Mouse (Mus musculus) CH12.LX (cell line): ENCODE results near the gene Slc25a12. TPM values are rescaled to one million over a fixed set of nuclear protein-coding genes. Genes with fewer than 3 reads are reported as not detected.
A peak's percentile ranks its signal among the peaks of the same experiment; 100 is the strongest.

Source experiments
- DNase-seq: peaks from one replicate; pipeline ENCODE4 v3.0.0-alpha.2; 2013; ENCODE audit errors: extremely low read depth
- H3K27ac ChIP-seq: 2 replicates; pipeline ENCODE4 v1.5.1; 2012; ENCODE audit warnings: low read depth, mild to moderate bottlenecking, control low read depth, moderate library complexity; ENCODE audit not compliant: insufficient read depth
- H3K27me3 ChIP-seq: replicated peaks from 2 replicates; pipeline ENCODE3; 2012; ENCODE audit warnings: inconsistent platforms
- H3K36me3 ChIP-seq, 2 experiments: replicated peaks in 1 of 2; 2 replicates each; pipeline versions ENCODE3 to v1.6.1; 2012; ENCODE audit warnings: inconsistent platforms in 1 of 2, low read length in 1 of 2, mild to moderate bottlenecking in 1 of 2, mixed read lengths in 1 of 2, moderate library complexity in 1 of 2; ENCODE audit not compliant: control insufficient read depth in 1 of 2, insufficient read depth in 1 of 2
- H3K4me1 ChIP-seq, 2 experiments: 2 replicates each; pipeline ENCODE4 v1.6.1; 2012; ENCODE audit warnings: inconsistent platforms in 1 of 2, moderate library complexity in 1 of 2; ENCODE audit not compliant: insufficient read depth in 2 of 2, control insufficient read depth in 1 of 2
- H3K4me2 ChIP-seq: 2 replicates; pipeline ENCODE4 v1.6.1; 2012; ENCODE audit warnings: low read depth, mild to moderate bottlenecking, control low read depth; ENCODE audit not compliant: poor library complexity, insufficient read depth, severe bottlenecking
- H3K4me3 ChIP-seq, 3 experiments: fragments of 150-350 bp in 1 of 3; sonication (generic) in 1 of 3; replicated peaks in 1 of 3; 2 replicates each; pipeline versions ENCODE3 to v1.5.1; 2011 to 2012; ENCODE audit warnings: low read depth in 2 of 3, low read length in 2 of 3, mild to moderate bottlenecking in 2 of 3, moderate library complexity in 2 of 3, control low read depth in 1 of 3, improper control_type of control experiment in 1 of 3, inconsistent platforms in 1 of 3, mixed read lengths in 1 of 3; ENCODE audit not compliant: poor library complexity in 1 of 3
- H3K79me2 ChIP-seq: replicated peaks from 2 replicates; pipeline ENCODE4 v1.6.1; 2012; ENCODE audit warnings: mild to moderate bottlenecking, moderate library complexity; ENCODE audit not compliant: control insufficient read depth, poor library complexity, insufficient read depth, severe bottlenecking; ENCODE audit errors: extremely low read depth
- H3K9ac ChIP-seq: 2 replicates; pipeline ENCODE4 v1.6.1; 2012; ENCODE audit warnings: low read depth, mild to moderate bottlenecking, control low read depth, moderate library complexity; ENCODE audit not compliant: insufficient read depth
- H3K9me3 ChIP-seq: replicated peaks from 2 replicates; pipeline ENCODE3; 2012; ENCODE audit warnings: low read length, inconsistent platforms, mixed read lengths
- CHD1 ChIP-seq: IDR thresholded peaks from 2 replicates; pipeline ENCODE4 v1.6.1; 2012; ENCODE audit warnings: low read depth, low read length, improper control_type of control experiment, inconsistent platforms
- CHD2 ChIP-seq: IDR thresholded peaks from 2 replicates; pipeline ENCODE4 v1.6.1; 2011; ENCODE audit warnings: low read length, improper control_type of control experiment
- E2F4 ChIP-seq: IDR thresholded peaks from 2 replicates; pipeline ENCODE4 v1.6.1; 2011; ENCODE audit warnings: low read depth, low read length, improper control_type of control experiment; ENCODE audit not compliant: insufficient replicate concordance
- ELF1 ChIP-seq: IDR thresholded peaks from 2 replicates; pipeline ENCODE4 v1.6.1; 2014; ENCODE audit warnings: low read depth, mild to moderate bottlenecking, inconsistent platforms, low read length, improper control_type of control experiment
- GABPA ChIP-seq: IDR thresholded peaks from 2 replicates; pipeline ENCODE4 v1.6.1; 2012; ENCODE audit warnings: low read depth, low read length, improper control_type of control experiment, inconsistent platforms; ENCODE audit not compliant: insufficient replicate concordance
- IRF4 ChIP-seq: IDR thresholded peaks from 2 replicates; pipeline ENCODE4 v1.6.1; 2014; ENCODE audit warnings: low read depth, mild to moderate bottlenecking, inconsistent platforms, low read length, improper control_type of control experiment
- JUN ChIP-seq: IDR thresholded peaks from 2 replicates; pipeline ENCODE4 v1.6.1; 2011; ENCODE audit warnings: low read depth, mild to moderate bottlenecking, low read length, improper control_type of control experiment, moderate library complexity; ENCODE audit not compliant: insufficient read depth
- JUND ChIP-seq: conservative IDR thresholded peaks from 2 replicates; pipeline ENCODE4 v1.6.1; 2011; ENCODE audit warnings: low read depth, low read length, improper control_type of control experiment
- MAFK ChIP-seq: IDR thresholded peaks from 2 replicates; pipeline ENCODE4 v1.6.1; 2011; ENCODE audit warnings: low read length, improper control_type of control experiment; ENCODE audit not compliant: insufficient replicate concordance
- MAZ ChIP-seq: IDR thresholded peaks from 2 replicates; pipeline ENCODE4 v1.6.1; 2012; ENCODE audit warnings: low read depth, mild to moderate bottlenecking, inconsistent platforms, low read length, improper control_type of control experiment, moderate library complexity
- MYC ChIP-seq: IDR thresholded peaks from 2 replicates; pipeline ENCODE4 v1.6.1; 2011; ENCODE audit warnings: low read depth, mild to moderate bottlenecking, improper control_type of control experiment, low read length
- NELFE ChIP-seq: IDR thresholded peaks from 2 replicates; pipeline ENCODE4 v1.6.1; 2011; ENCODE audit warnings: low read depth, low read length, improper control_type of control experiment
- NRF1 ChIP-seq: IDR thresholded peaks from 2 replicates; pipeline ENCODE4 v1.6.1; 2014; ENCODE audit warnings: low read depth, mild to moderate bottlenecking, inconsistent platforms, low read length, improper control_type of control experiment, moderate library complexity
- POLR2AphosphoS2 ChIP-seq: IDR thresholded peaks from 2 replicates; pipeline ENCODE4 v1.6.1; 2011; ENCODE audit warnings: low read depth, low read length, improper control_type of control experiment
- RCOR1 ChIP-seq: conservative IDR thresholded peaks from 2 replicates; pipeline ENCODE4 v1.6.1; 2012; ENCODE audit warnings: low read depth, mild to moderate bottlenecking, inconsistent platforms, low read length, improper control_type of control experiment
- SMC3 ChIP-seq: IDR thresholded peaks from 2 replicates; pipeline ENCODE4 v1.6.1; 2011; ENCODE audit warnings: low read depth, low read length, improper control_type of control experiment
- TCF12 ChIP-seq: IDR thresholded peaks from 2 replicates; pipeline ENCODE4 v1.6.1; 2014; ENCODE audit warnings: low read depth, mild to moderate bottlenecking, inconsistent platforms, low read length, improper control_type of control experiment
- USF1 ChIP-seq: IDR thresholded peaks from 2 replicates; pipeline ENCODE4 v1.6.1; 2014; ENCODE audit warnings: low read depth, mild to moderate bottlenecking, inconsistent platforms, low read length, improper control_type of control experiment
- USF2 ChIP-seq: conservative IDR thresholded peaks from 2 replicates; pipeline ENCODE4 v1.6.1; 2011; ENCODE audit warnings: low read depth, low read length, improper control_type of control experiment
- ZKSCAN1 ChIP-seq: IDR thresholded peaks from 2 replicates; pipeline ENCODE4 v1.6.1; 2012; ENCODE audit warnings: low read depth, inconsistent platforms, low read length, improper control_type of control experiment, borderline replicate concordance
- ZMIZ1 ChIP-seq: IDR thresholded peaks from 2 replicates; pipeline ENCODE4 v1.6.1; 2012; ENCODE audit warnings: low read depth, mild to moderate bottlenecking, inconsistent platforms, low read length, improper control_type of control experiment
- ZNF384 ChIP-seq: IDR thresholded peaks from 2 replicates; pipeline ENCODE4 v1.6.1; 2012; ENCODE audit warnings: low read depth, low read length, improper control_type of control experiment, inconsistent platforms
- dilution Hi-C: fragments of 300-500 bp; cut with MboI; formaldehyde crosslinking; loops from 2 replicates; pipeline ENCODE4 v1.14.3; 2020; ENCODE audit warnings: low sequenced_read_pairs; ENCODE audit not compliant: extremely low pct_unique_long_range_greater_than_20kb, extremely low pct_ligation_motif_present
- in situ Hi-C: fragments of 300-500 bp; cut with MboI; formaldehyde crosslinking; loops from 3 replicates; pipeline ENCODE4 v1.14.3; 2019; ENCODE audit warnings: low sequenced_read_pairs, low pct_ligation_motif_present, low pct_unique_long_range_greater_than_20kb, mixed read lengths
- polyA plus RNA-seq: library from polyadenylated mRNA; unstranded; fragments of >175 nt; gene quantifications from 2 replicates; pipeline ENCODE4 v1.2.1, GENCODE M21; 2012; ENCODE audit warnings: low read depth; ENCODE audit not compliant: insufficient read length
- total RNA-seq, 2 experiments: library from RNA; depleted of rRNA; stranded (reverse); fragments of 300-350 nt in 1 of 2; fragments of >200 nt in 1 of 2; gene quantifications; 2 replicates each; pipeline ENCODE4 v1.2.3; 2012 to 2014

Slc25a12 gene
- total and polyA plus RNA-seq, 3 experiments, result 97.1 to 211 (median 123) TPM

DNA sequence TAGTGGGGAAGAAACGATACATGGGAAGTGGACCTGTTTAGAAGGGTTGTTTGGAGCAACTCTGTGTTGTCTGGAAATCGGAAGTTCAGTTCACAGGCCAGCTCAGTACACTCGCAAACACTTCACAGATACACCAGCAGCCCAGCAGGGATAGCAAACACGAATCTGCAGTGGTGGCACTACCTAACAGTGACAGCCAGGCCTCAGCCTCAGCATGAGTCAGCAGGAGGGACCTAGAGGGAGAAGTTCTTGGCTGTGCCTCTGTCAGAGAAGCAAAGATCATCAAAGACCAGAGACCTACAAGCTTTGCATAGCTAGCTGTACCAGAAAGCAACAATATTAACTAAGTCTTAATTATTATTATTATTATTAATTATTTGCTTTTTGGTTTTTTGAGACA is 14.4 kb upstream of the Slc25a12 start:
- DNase-seq, result no peak
- no peaks in the 10 kb centered on the region for H3K27me3 ChIP-seq
- dilution Hi-C loops, result no loop called here
- no peak overlapping the region for H3K4me3 ChIP-seq
- in situ Hi-C loops, result no loop called here
- no peak overlapping the region for H3K27ac ChIP-seq
- H3K36me3 ChIP-seq, result no peaks in the 10 kb centered on the region
- no peak overlapping the region for H3K4me2 ChIP-seq
- no peaks in the 10 kb centered on the region for H3K9me3 ChIP-seq
- TF ChIP-seq ZMIZ1 (no peak), ZNF384 (no peak), MAFK (no peak), USF2 (no peak), NRF1 (no peak), JUN (no peak), ZKSCAN1 (no peak)
- TF ChIP-seq, all 38 proteins: peak for 0
- H3K79me2 ChIP-seq, result no peaks in the 10 kb centered on the region
- no peak overlapping the region for H3K9ac ChIP-seq
- peaks cover 0 to 17% of the 10 kb centered on the region in 2 experiments; a peak in 2 of 4 replicates for H3K4me1 ChIP-seq

DNA sequence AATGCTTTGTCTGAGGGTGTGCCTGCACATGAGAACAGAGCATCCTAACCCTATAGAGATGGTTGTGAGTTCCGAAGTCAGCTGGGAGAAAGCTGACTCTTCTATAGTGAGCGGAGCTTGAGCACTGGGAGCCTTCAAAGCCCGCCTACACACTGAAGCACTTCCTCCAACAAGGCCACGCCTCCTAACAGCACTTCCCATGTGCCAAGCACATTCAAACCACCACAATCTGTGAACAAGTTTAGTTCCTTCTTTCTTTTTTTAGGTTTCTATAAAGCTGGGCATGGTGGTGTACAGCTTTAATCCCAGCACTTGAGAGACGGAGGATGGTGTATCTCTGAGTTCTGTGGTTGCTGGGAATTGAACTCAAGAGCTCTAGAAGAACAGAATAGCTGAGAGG is 9.9 kb upstream of the Slc25a12 start:
- in situ Hi-C loops (no loop called here), dilution Hi-C loops (no loop called here)
- H3K9ac ChIP-seq, result no peak overlapping the region

DNA sequence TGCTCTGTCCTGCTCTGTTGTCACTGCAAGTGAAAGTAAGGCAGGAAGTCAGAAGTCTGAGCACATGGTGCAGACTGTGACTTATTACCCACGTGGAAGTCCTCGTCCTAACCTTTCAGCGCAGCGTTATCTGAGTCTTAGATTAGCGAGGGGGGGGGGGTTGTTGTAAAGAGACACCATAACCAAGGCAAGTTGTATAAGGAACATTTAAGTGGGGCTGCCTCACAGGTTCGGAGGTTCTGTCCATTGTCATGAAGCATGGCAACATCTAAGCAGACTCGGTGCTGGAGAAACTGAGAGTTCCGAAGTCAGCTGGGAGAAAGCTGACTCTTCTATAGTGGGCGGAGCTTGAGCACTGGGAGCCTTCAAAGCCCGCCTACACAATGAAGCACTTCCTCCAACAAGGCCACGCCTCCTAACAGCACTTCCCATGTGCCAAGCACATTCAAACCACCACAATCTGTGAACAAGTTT is 8.9 kb upstream of the Slc25a12 start:
- H3K9ac ChIP-seq, result no peak overlapping the region
- in situ Hi-C loops, result no loop called here

More for the DNA sequence above, 9.9 kb upstream of the Slc25a12 start:
- H3K4me1 ChIP-seq, result peaks cover 0 to 17% of the 10 kb centered on the region in 2 experiments; a peak in 2 of 4 replicates
- H3K9me3 ChIP-seq, result no peaks in the 10 kb centered on the region
- no peaks in the 10 kb centered on the region for H3K36me3 ChIP-seq
- no peaks in the 10 kb centered on the region for H3K27me3 ChIP-seq
- no peaks in the 10 kb centered on the region for H3K79me2 ChIP-seq
- no peak overlapping the region for H3K4me3 ChIP-seq
- TF ChIP-seq MAFK, result no peak
- TF ChIP-seq CHD2, result no peak
- TF ChIP-seq MAZ, result no peak
- TF ChIP-seq USF1, result no peak
- no peak for TF ChIP-seq IRF4
- no peak for TF ChIP-seq NELFE
- no peak for TF ChIP-seq MYC
- TF ChIP-seq USF2, result no peak
- TF ChIP-seq ELF1, result no peak
- no peak for TF ChIP-seq POLR2AphosphoS2
- TF ChIP-seq JUN, result no peak
- no peak for TF ChIP-seq JUND
- no peak for TF ChIP-seq TCF12
- no peak for TF ChIP-seq CHD1
- TF ChIP-seq E2F4, result no peak
- no peak for TF ChIP-seq SMC3
- TF ChIP-seq RCOR1, result no peak
- no peak overlapping the region for H3K4me2 ChIP-seq
- DNase-seq, result no peak
- H3K27ac ChIP-seq, result no peak overlapping the region

More for the DNA sequence above, 8.9 kb upstream of the Slc25a12 start:
- H3K4me2 ChIP-seq, result no peak overlapping the region
- TF ChIP-seq GABPA (no peak), MYC (0 out of 2 replicates have a peak, but pooled peaks have one; percentile 23)
- TF ChIP-seq, all 38 proteins: peak for 1
- no peaks in the 10 kb centered on the region for H3K9me3 ChIP-seq
- dilution Hi-C loops, result no loop called here
- no peaks in the 10 kb centered on the region for H3K27me3 ChIP-seq
- H3K36me3 ChIP-seq, result no peaks in the 10 kb centered on the region
- DNase-seq, result no peak
- peaks cover 0 to 13% of the 10 kb centered on the region in 2 experiments; a peak in 2 of 4 replicates for H3K4me1 ChIP-seq
- H3K79me2 ChIP-seq, result no peaks in the 10 kb centered on the region
- H3K4me3 ChIP-seq, result no peak overlapping the region
- no peak overlapping the region for H3K27ac ChIP-seq
